Mouse (Mus musculus): ENCODE results near the gene Ltbp4.

Ltbp4 gene

GRCm38 (mm10) chr7:27337175-27337853, at the start of gene Ltbp4:
Gene Ltbp4 (minus strand): TSS chr7:27337692.
- no peak for DNase-seq (ENCODE audit: low spot score)

DNA sequence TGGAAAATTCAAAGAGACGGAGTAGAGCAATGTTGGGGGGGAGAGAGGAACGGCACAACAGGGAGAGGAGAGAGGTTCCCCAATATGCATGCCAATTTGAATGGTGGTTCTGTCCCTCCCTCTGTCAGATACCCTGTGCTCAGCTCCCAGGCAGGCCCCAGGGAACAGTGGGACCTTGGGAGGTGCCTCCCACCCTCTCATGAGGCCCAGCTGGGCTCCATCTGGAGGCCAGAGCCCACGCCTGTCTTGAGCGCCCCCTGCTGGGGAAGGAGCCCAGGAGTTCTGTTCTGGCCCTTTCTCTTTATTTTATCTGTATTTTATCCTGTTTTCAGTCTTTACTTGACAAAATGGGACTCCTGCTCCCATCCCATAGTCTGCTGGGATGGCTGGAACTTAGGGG, 47.2 kb upstream of the Ltbp4 start:
- no peak for DNase-seq (ENCODE audit: low spot score)

DNA sequence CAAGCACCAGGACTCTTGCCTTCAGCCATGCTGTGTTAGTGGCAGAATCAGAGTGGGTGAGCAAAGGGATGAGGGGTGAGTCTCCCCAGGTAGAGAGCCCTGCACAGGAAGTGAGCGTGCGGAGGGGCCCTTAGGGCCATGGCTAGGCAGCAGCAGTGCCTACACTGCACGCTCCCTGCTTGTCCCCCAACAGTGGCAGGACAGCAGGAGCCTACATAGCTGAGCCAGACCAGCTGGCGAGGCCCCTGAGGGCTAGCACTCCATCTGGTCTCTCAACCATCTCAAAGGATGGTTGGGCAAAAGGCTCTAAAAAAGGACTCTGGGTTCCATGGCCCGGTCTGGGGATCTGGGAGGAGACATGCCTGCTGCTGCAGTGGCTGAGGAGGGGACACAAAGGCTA, 46.6 kb upstream of the Ltbp4 start:
- DNase-seq (ENCODE audit: low spot score): no peak

- DNase-seq (ENCODE audit: low spot score): no peak
Measured at GRCm38 (mm10) chr7:27383233-27383632, 45.7 kb upstream of the Ltbp4 start.

GRCm38 (mm10) chr7:27381560-27381959, 44.1 kb upstream of the Ltbp4 start:
- no peak for DNase-seq (ENCODE audit: low spot score)

- no peak for DNase-seq (ENCODE audit: low spot score)
Measured at GRCm38 (mm10) chr7:27381009-27381408, 43.5 kb upstream of the Ltbp4 start.

DNA sequence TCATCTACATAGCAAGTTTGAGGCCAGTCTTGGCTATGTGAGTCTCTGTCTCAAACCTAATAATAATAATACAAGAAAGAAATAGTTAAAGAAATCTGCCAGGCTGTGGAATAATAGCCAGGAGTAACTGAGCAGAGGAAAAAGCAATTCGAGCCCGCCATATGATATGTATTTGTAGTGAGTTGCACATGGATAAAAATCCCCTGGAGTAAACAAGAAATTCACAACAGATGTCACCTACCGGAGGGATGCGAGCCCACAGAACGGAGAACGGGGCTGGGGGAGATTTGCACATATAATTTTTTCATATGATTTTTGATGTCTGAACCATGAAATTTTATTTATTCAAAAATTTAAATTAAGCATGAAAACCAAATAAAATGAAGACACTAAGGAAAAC, 42.3 kb upstream of the Ltbp4 start:
- DNase-seq (ENCODE audit: low spot score): no peak

DNA sequence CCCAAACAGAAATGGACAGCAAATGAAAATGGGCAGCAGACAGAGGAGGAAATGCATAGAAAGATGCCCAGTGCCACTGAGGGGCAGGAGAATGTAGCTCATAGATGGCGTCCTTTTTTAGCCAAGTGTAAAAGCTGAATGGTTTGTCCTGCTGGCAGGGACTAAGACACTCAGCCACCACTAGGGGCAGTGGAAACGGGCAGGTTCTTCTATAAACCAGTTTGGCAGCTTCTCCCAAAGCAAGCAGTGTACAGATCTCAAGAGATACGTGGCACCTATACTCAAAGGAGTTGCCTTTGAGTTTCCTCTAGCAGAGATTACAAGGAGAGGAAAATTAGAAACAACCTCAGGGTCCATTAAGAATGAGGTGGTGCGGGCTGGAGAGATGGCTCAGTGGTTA, 40.9 kb upstream of the Ltbp4 start:
- DNase-seq (ENCODE audit: low spot score): no peak

DNA sequence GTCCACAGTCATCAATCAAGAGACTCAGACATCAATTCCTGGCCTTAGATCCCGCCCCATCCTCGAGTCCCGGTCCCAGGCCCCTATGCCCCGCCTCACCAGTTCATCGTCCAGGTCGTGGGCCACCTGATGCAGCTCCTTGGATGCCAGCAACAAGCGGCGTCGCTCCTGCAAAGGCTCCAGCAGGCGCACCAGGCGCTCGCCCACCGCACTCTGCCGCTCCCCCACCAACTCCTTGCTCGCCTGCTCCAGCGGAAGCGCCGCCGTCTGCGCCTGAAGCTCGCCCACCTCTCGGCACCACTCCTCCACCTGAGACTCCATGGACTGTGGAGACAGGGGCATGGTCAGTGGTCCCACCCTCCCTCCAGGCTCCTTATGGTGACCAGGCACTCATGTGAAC, 37.8 kb upstream of the Ltbp4 start:
- DNase-seq (ENCODE audit: low spot score): no peak

DNA sequence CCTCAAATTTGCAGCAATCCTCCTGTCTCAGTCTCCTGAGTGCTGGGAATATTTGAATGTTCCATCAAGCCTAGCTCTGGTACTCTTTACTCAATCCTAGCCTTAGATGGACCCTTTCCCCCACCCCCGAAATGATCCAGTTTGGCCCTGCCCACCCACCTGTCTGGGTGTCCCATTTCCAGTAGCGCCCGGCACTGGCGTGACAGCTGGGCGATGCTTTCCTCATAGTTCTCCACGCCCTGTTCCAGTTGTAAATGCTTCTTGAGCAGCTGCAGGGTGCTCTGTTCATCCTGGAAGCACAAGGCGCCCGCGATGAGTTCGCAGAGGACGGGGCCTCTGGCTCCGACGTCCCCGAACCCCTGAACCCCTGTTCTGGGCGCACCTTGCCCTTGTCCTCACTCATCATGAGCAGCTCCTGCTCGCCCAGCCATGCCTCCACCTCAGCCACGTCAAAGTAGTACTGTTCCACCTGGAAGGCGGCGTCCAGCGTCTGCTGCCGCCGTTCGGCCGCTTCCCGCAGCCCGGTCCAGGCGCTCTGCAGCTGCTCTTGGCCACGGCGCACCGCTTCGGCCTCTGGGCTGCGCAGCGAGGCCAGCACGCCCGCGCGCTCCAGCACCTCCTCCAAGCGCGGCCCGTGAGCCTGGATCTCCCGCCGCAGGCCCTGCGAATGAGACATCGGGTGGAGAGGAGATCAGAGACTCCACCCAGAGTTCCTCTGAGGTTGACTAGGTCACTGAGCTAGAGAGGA, 34.4 kb upstream of the Ltbp4 start:
- DNase-seq (ENCODE audit: low spot score): no peak

DNA sequence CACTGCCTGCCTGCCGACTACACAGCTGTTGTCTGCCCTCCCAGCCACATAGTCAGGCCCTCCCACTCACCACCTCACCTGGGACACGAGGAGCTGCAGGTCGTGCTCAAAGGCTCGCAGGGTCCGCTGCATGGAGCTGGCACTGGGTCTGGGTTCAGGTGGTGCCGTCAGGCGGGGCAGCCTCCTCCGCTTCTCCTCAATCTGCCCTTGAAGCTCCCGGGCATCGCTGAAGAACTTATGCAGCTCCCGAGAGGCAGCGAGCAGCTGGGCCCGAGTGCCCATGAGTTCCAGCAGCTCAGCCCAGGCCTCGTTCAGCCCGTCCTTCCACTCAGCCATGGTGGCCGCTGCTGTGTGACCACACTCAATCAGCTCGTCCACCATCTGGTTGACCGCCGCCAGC, 31.6 kb upstream of the Ltbp4 start:
- no peak for DNase-seq (ENCODE audit: low spot score)

- no peak for DNase-seq (ENCODE audit: low spot score)
Measured at GRCm38 (mm10) chr7:27367976-27368375, 30.5 kb upstream of the Ltbp4 start.

DNA sequence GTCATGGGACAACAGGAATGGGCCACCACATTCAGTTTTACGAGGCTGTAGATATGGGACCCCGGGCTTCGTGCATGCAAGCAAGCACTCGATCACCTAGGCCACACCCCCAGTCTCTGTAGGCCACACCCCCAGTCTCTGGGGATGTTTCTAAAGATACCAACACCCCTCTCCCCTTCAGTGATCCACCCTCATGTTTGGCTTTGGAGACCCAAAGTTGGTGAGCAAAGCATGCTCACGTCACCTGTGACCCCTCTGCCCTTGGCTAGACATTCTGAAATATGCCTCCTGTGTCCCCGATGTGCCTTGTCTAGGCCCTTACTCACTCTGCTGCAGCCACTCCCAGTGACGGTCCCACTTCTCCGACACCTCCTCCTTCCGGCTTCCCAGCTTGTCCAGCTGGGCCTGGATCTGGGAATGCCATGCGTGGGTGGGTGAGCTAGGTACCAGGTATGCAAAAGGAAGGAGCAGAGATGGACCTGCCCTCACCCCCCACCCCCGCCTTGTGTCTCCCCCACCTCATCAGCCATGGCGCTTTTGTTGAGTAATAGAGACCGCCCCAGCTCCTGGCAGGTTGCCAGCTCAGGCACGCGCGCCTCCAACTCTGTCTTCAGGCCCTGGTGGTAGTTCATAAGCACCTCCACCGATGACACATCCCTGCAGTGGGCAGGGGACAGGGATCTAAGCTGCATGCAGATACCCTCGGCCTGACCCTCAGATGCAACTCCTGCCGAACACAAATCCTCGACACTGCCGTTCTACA, 28.8 kb upstream of the Ltbp4 start:
- no peak for DNase-seq (ENCODE audit: low spot score)

DNA sequence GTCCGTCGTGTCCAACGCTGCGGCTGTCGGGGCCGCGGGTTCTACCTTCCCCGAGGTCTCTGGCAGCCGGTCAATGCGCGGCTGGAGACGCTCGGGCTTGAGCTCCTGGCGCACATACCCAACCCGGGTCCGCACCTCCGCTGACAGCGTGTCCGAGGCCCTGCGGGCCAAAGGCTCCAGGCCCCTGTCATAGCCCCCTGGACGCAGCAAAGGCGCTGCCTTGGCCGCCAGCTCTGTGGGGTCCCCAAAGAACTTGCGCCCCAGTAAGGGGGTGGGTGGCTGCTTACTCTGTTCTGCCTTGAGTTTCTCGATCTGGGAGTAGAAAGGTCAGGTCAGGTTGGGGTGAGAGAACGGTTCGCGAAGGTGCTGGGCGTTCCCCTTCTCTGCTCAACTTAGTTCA, 26.9 kb upstream of the Ltbp4 start:
- DNase-seq (ENCODE audit: low spot score): no peak

GRCm38 (mm10) chr7:27361283-27361946, 23.9 kb upstream of the Ltbp4 start:
- DNase-seq (ENCODE audit: low spot score): peak; percentile 85

GRCm38 (mm10) chr7:27360749-27361148, 23.3 kb upstream of the Ltbp4 start:
- no peak for DNase-seq (ENCODE audit: low spot score)

- no peak for DNase-seq (ENCODE audit: low spot score)
Measured at GRCm38 (mm10) chr7:27359706-27360358, 22.3 kb upstream of the Ltbp4 start.

DNA sequence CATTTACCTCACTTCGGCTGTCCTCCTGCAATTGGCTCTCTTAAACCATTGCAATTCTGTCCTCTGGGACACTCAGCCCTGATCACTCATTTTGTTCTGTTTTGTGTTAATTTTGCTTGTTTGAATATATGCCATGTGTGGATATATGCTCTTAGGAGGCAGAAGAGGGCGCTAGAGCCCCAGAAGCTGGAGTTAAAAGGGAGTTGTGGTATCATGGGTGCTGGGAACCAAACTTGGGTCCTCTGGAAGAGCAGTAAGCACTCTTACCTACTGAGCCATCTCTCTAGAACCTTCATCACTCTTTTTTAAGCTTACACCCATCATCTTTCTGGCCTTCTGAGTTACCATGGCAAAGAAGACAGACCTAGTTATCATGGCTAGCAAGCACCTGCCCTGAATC, 21.7 kb upstream of the Ltbp4 start:
- DNase-seq (ENCODE audit: low spot score): no peak

DNA sequence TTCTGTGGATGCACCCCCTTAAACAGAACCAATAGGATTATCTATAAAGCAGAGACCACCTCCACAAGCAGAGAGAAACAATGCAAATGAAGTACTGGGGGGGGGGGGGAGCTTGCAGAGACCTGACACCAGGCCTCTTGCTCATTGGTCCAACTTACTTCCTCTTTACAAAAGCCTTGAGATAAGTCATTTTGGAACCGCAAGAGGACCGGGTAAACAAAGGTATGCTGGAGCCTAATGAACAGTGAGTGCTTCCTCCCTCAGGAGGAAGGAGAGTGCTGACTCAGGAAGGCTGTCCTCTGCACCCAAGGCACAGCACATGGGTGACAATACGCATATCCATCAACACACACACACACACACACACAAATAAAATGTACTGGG, 20.1 kb upstream of the Ltbp4 start:
- DNase-seq (ENCODE audit: low spot score): no peak

GRCm38 (mm10) chr7:27356861-27357594, 19.5 kb upstream of the Ltbp4 start, which contains the start of gene Gm20479:
Gene Gm20479 (minus strand): TSS chr7:27357419.
- DNase-seq (ENCODE audit: low spot score): no peak

GRCm38 (mm10) chr7:27356248-27356647, 18.8 kb upstream of the Ltbp4 start:
- no peak for DNase-seq (ENCODE audit: low spot score)
